Mouse (Mus musculus): Measurements from ENCODE around the gene Olfr1477. TPM values are rescaled to one million over a fixed set of nuclear protein-coding genes. Genes with fewer than 3 reads are reported as not detected.
"Not testable (repeated sequence)": the region's sequence is repeated elsewhere in the genome, so short reads cannot be mapped to it uniquely, and the experiment has no call there.

The Olfr1477 gene
- not detected for total RNA-seq (2021)
- long read RNA-seq, experiment 1 = 0 reads
- long read RNA-seq, experiment 2 = 0 reads

DNA sequence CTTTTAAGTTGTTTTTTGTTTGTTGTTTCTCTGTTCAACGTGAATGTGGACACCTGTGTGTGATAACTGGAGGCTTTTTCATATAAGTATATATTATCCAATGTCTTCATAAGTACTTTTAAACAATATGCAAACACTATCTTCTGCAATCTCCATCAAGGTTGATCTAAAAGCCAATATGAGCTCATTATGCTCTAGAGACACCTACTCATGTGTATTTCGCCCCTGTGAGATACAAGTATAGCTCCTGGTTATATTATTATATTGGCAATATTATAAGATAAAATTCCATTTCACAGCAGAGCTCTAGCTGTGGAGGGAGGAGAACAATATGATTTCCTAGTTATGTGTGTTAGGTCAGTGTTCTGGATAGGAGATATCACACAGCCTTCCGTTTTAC lies at the start of gene Olfr1477:
Olfr1477 (plus strand) TSS at position 301 of the 400 bp plus-strand sequence.
- TF ChIP-seq CTCF (conservative IDR thresholded peaks at IDR 0.05) = no peak
- no peak within 1 kb of the TSS for H3K4me3 ChIP-seq
- DNase-seq (ENCODE audit: low spot score in 2 of 2) = no peak
- H3K27ac ChIP-seq = no peak within 1 kb of the TSS

DNA sequence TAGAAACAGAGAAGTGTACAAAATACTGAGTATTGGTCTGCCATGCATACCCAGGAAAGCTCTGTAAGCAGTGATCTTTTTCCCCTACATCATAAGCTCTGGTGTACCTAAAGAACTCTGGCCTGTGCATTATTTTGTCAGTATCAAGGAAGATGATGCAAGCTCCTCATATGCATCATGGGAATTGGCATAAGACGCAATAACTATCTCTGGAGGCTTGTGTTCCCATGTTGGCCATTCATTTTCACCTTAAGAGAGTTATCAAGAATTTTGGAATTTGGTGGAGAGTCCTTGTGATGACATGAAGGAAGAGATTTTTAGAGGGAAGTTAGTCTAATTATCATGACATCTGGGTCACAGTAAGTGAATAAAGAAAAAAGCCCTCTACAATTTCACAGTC lies 44.4 kb upstream of the Olfr1477 start, which contains the start of gene Olfr1472:
Olfr1472 (minus strand) TSS at position 101 of the 400 bp plus-strand sequence.
- no peak for TF ChIP-seq CTCF (conservative IDR thresholded peaks at IDR 0.05)
- Histone ChIP-seq H3K4me3 (no peak within 1 kb of the TSS), H3K27ac (no peak within 1 kb of the TSS)
- no peak for DNase-seq (ENCODE audit: low spot score in 2 of 2)

DNA sequence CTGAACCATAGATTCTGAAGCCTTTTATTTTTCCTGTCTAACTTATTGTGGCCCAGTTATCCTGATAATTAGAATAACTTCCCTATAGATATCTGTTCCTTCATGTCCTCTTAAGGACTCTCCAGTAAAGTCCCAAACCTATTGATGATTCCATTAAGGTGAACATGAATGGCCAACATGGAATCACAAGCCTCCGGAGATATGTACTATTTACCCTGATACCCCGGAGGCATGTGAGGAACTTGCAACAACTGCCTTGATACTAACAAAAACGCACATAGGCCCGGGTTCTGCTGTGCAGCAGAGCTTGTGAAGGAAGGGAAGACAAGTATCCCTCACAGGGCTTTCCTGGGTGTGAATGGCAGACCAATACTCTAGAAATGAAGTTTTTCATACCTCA lies 31.1 kb upstream of the Olfr1477 start, which contains the start of gene Olfr1474:
Olfr1474 (plus strand) TSS at position 301 of the 400 bp plus-strand sequence.
- H3K4me3 ChIP-seq; H3K27ac ChIP-seq; DNase-seq (ENCODE audit: low spot score in 2 of 2): not testable (repeated sequence)

DNA sequence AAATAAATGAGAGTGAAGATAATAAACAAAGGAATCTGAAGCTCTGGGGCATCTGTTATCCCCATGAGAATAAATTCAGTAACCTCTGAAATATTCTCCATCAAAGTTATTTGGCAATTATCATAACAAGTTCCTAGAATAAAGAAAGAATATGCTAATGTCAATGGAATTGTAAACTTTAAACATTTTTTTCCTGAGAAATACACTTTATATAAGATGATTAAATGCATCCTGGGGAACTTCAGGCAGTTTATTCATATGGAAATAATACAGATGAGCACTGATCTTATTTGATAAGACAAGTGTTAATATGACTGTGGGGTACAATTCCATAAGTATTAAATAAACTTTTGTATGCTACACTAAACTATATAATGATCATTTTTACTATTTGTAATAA lies 20.2 kb upstream of the Olfr1477 start, which contains the start of gene Olfr1475:
Olfr1475 (minus strand) TSS at position 101 of the 400 bp plus-strand sequence.
- no peak for DNase-seq (ENCODE audit: low spot score in 2 of 2)
- no peak for TF ChIP-seq CTCF (conservative IDR thresholded peaks at IDR 0.05)
- Histone ChIP-seq H3K27ac (no peak within 1 kb of the TSS), H3K4me3 (no peak within 1 kb of the TSS)

DNA sequence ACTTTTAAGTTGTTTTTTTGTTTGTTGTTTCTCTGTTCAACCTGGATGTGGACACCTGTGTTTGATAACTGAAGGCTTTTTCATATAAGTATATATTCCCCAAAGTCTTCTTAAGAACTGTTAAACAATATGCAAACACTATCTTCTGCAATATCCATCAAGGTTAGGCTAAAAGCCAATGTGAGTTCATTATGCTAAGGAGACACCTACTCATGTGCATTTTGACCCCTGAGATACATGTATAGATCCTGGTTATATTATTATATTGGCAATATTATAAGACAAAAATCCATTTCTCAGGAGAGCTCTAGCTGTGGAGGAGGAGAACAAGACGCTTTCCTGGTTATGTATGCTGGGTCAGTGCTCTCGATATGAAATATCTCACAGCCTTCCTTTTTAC lies 27.3 kb downstream of the Olfr1477 start, which contains the start of gene Olfr1480:
Olfr1480 (plus strand) TSS at position 301 of the 400 bp plus-strand sequence.
- no peak within 1 kb of the TSS for H3K27ac ChIP-seq
- no peak for TF ChIP-seq CTCF (conservative IDR thresholded peaks at IDR 0.05)
- H3K4me3 ChIP-seq = no peak within 1 kb of the TSS
- no peak for DNase-seq (ENCODE audit: low spot score in 2 of 2)

Other genes with a start within 250 kb of the Olfr1477 start
- gene Olfr1465, start 185.0 kb upstream of the Olfr1477 start, total RNA-seq (2021) = not detected
- gene Olfr1466, start 161.7 kb upstream of the Olfr1477 start, total RNA-seq (2021) = not detected
- not detected for gene Olfr1467, start 138.3 kb upstream of the Olfr1477 start, total RNA-seq (2021)
- gene Olfr1469, start 92.7 kb upstream of the Olfr1477 start, total RNA-seq (2021) = not detected
- not detected for gene Olfr1471, start 57.1 kb upstream of the Olfr1477 start, total RNA-seq (2021)
- gene Olfr1472, start 44.5 kb upstream of the Olfr1477 start, total RNA-seq (2021) = not detected
- not detected for gene Olfr1474, start 31.0 kb upstream of the Olfr1477 start, total RNA-seq (2021)
- not detected for gene Olfr1475, start 20.4 kb upstream of the Olfr1477 start, total RNA-seq (2021)
- not detected for gene Olfr1480, start 27.4 kb downstream of the Olfr1477 start, total RNA-seq (2021)
- not detected for gene Olfr1484, start 83.0 kb downstream of the Olfr1477 start, total RNA-seq (2021)
- not detected for gene Olfr1487, start 116.8 kb downstream of the Olfr1477 start, total RNA-seq (2021)
- gene Olfr1489, start 131.1 kb downstream of the Olfr1477 start, total RNA-seq (2021) = not detected
- not detected for gene Olfr1490, start 150.5 kb downstream of the Olfr1477 start, total RNA-seq (2021)
- gene Olfr1491, start 196.7 kb downstream of the Olfr1477 start, total RNA-seq (2021) = not detected
- gene Olfr1493-ps1, start 222.7 kb downstream of the Olfr1477 start, total RNA-seq (2021) = not detected
- not detected for gene Olfr1494, start 239.2 kb downstream of the Olfr1477 start, total RNA-seq (2021)

Data from layer of hippocampus, adult 2 months (tissue).